Mouse (Mus musculus) MEL (cell line): ENCODE measurements around the gene Morc4. TPM values are rescaled to one million over a fixed set of nuclear protein-coding genes. Genes with fewer than 3 reads are reported as not detected.

Experiments
- DNase-seq: peaks from one replicate; pipeline ENCODE4 v3.0.0; 2011; ENCODE audit warnings: low read depth, low spot score
- H3K27ac ChIP-seq: 2 replicates; pipeline ENCODE4 v1.5.1; 2012; ENCODE audit warnings: low read depth, mild to moderate bottlenecking, control low read depth, low read length, moderate library complexity; ENCODE audit not compliant: control insufficient read depth
- H3K27me3 ChIP-seq, 2 experiments: fragments of 150-350 bp in 1 of 2; sonication (generic) in 1 of 2; 2 replicates each; pipeline ENCODE4 v1.6.1; 2012; ENCODE audit warnings: low read length in 2 of 2, mild to moderate bottlenecking in 2 of 2, improper control_type of control experiment in 1 of 2, moderate library complexity in 1 of 2; ENCODE audit not compliant: insufficient read depth in 2 of 2, control insufficient read depth in 1 of 2
- H3K36me3 ChIP-seq, 2 experiments: 2 replicates each; pipeline ENCODE4 v1.6.1; 2012 to 2014; ENCODE audit warnings: low read length in 2 of 2, improper control_type of control experiment in 1 of 2, inconsistent platforms in 1 of 2, mild to moderate bottlenecking in 1 of 2; ENCODE audit not compliant: insufficient read depth in 2 of 2, control insufficient read depth in 1 of 2
- H3K4me1 ChIP-seq, 2 experiments: fragments of 150-350 bp in 1 of 2; sonication (generic) in 1 of 2; 2 replicates each; pipeline ENCODE4 v1.6.1; 2012; ENCODE audit warnings: low read length in 2 of 2, improper control_type of control experiment in 1 of 2, mild to moderate bottlenecking in 1 of 2; ENCODE audit not compliant: insufficient read depth in 2 of 2, control insufficient read depth in 1 of 2
- H3K4me3 ChIP-seq, 2 experiments: fragments of 150-350 bp in 1 of 2; sonication (generic) in 1 of 2; 2 replicates each; pipeline ENCODE4 v1.5.1; 2012; ENCODE audit warnings: low read depth in 2 of 2, low read length in 2 of 2, mild to moderate bottlenecking in 2 of 2, moderate library complexity in 2 of 2, control low read depth in 1 of 2, improper control_type of control experiment in 1 of 2; ENCODE audit not compliant: control insufficient read depth in 1 of 2, insufficient read depth in 1 of 2
- H3K79me2 ChIP-seq: 2 replicates; pipeline ENCODE4 v1.6.1; 2012; ENCODE audit warnings: mild to moderate bottlenecking, low read length, moderate library complexity; ENCODE audit not compliant: control insufficient read depth, poor library complexity, insufficient read depth
- H3K9ac ChIP-seq: 2 replicates; pipeline ENCODE4 v1.6.1; 2012; ENCODE audit warnings: low read depth, mild to moderate bottlenecking, control low read depth, low read length, moderate library complexity; ENCODE audit not compliant: control insufficient read depth, poor library complexity, severe bottlenecking
- H3K9me3 ChIP-seq: fragments of 150-350 bp; sonication (generic); replicated peaks from 2 replicates; pipeline ENCODE4 v1.6.1; 2012; ENCODE audit warnings: mild to moderate bottlenecking, low read length, improper control_type of control experiment, moderate library complexity; ENCODE audit not compliant: insufficient read depth
- BHLHE40 ChIP-seq: IDR thresholded peaks from 2 replicates; pipeline ENCODE4 v1.6.1; 2012; ENCODE audit warnings: low read depth, mild to moderate bottlenecking, inconsistent platforms, low read length, improper control_type of control experiment, borderline replicate concordance
- CHD1 ChIP-seq: IDR thresholded peaks from 2 replicates; pipeline ENCODE4 v1.6.1; 2012; ENCODE audit warnings: low read depth, mild to moderate bottlenecking, inconsistent platforms, low read length, improper control_type of control experiment
- CHD2 ChIP-seq: IDR thresholded peaks from 2 replicates; pipeline ENCODE4 v1.6.1; 2011; ENCODE audit warnings: low read length, improper control_type of control experiment
- CTCF ChIP-seq, 3 experiments: IDR thresholded peaks in 2 of 3; conservative IDR thresholded peaks in 1 of 3; 2 replicates each; pipeline ENCODE4 v1.5.1; 2011 to 2012; ENCODE audit warnings: low read length in 3 of 3, low read depth in 2 of 3, mild to moderate bottlenecking in 2 of 3, improper control_type of control experiment in 1 of 3, inconsistent platforms in 1 of 3, mixed read lengths in 1 of 3, moderate library complexity in 1 of 3; ENCODE audit not compliant: control insufficient read depth in 1 of 3, insufficient read depth in 1 of 3, poor library complexity in 1 of 3, severe bottlenecking in 1 of 3
- E2F4 ChIP-seq: IDR thresholded peaks from 2 replicates; pipeline ENCODE4 v1.6.1; 2011; ENCODE audit warnings: low read depth, low read length, improper control_type of control experiment, borderline replicate concordance
- ELF1 ChIP-seq: IDR thresholded peaks from 2 replicates; pipeline ENCODE4 v1.6.1; 2014; ENCODE audit warnings: low read depth, mild to moderate bottlenecking, inconsistent platforms, low read length, improper control_type of control experiment, moderate library complexity
- EP300 ChIP-seq, 2 experiments: IDR thresholded peaks; 2 replicates each; pipeline ENCODE4 v1.6.1; 2011; ENCODE audit warnings: improper control_type of control experiment in 2 of 2, low read length in 2 of 2, low read depth in 1 of 2, mild to moderate bottlenecking in 1 of 2
- ETS1 ChIP-seq: IDR thresholded peaks from 2 replicates; pipeline ENCODE4 v1.6.1; 2012; ENCODE audit warnings: low read depth, mild to moderate bottlenecking, inconsistent platforms, low read length, improper control_type of control experiment, moderate library complexity
- GABPA ChIP-seq: IDR thresholded peaks from 2 replicates; pipeline ENCODE4 v1.6.1; 2012; ENCODE audit warnings: low read depth, mild to moderate bottlenecking, inconsistent platforms, low read length, improper control_type of control experiment, moderate library complexity
- GATA1 ChIP-seq: IDR thresholded peaks from 2 replicates; pipeline ENCODE4 v1.6.1; 2011; ENCODE audit warnings: low read depth, low read length, improper control_type of control experiment
- HCFC1 ChIP-seq: IDR thresholded peaks from 2 replicates; pipeline ENCODE4 v1.6.1; 2012; ENCODE audit warnings: low read depth, mild to moderate bottlenecking, inconsistent platforms, low read length, improper control_type of control experiment, moderate library complexity
- JUND ChIP-seq: IDR thresholded peaks from 2 replicates; pipeline ENCODE4 v1.6.1; 2011; ENCODE audit warnings: low read depth, mild to moderate bottlenecking, improper control_type of control experiment, low read length
- KAT2A ChIP-seq: conservative IDR thresholded peaks from 2 replicates; pipeline ENCODE4 v1.6.1; 2012; ENCODE audit warnings: low read depth, low read length, improper control_type of control experiment, inconsistent platforms
- MAFK ChIP-seq: IDR thresholded peaks from 2 replicates; pipeline ENCODE4 v1.6.1; 2011; ENCODE audit warnings: low read depth, mild to moderate bottlenecking, low read length, improper control_type of control experiment, borderline replicate concordance
- MAX ChIP-seq: IDR thresholded peaks from 2 replicates; pipeline ENCODE4 v1.6.1; 2011; ENCODE audit warnings: low read length, improper control_type of control experiment
- MAZ ChIP-seq: IDR thresholded peaks from 2 replicates; pipeline ENCODE4 v1.6.1; 2012; ENCODE audit warnings: low read depth, mild to moderate bottlenecking, inconsistent platforms, low read length, improper control_type of control experiment
- MEF2A ChIP-seq: IDR thresholded peaks from 2 replicates; pipeline ENCODE4 v1.6.1; 2014; ENCODE audit warnings: low read depth, mild to moderate bottlenecking, inconsistent platforms, low read length, improper control_type of control experiment; ENCODE audit not compliant: poor library complexity, insufficient replicate concordance, severe bottlenecking; ENCODE audit errors: extremely low read depth
- MXI1 ChIP-seq: IDR thresholded peaks from 2 replicates; pipeline ENCODE4 v1.6.1; 2011; ENCODE audit warnings: mild to moderate bottlenecking, low read depth, low read length, improper control_type of control experiment
- MYB ChIP-seq: IDR thresholded peaks from 2 replicates; pipeline ENCODE4 v1.6.1; 2011; ENCODE audit warnings: mild to moderate bottlenecking, low read depth, low read length, improper control_type of control experiment
- MYC ChIP-seq: IDR thresholded peaks from 2 replicates; pipeline ENCODE4 v1.6.1; 2011; ENCODE audit warnings: low read depth, mild to moderate bottlenecking, low read length, improper control_type of control experiment, moderate library complexity
- NRF1 ChIP-seq: IDR thresholded peaks from 2 replicates; pipeline ENCODE4 v1.6.1; 2014; ENCODE audit warnings: low read depth, mild to moderate bottlenecking, inconsistent platforms, low read length, improper control_type of control experiment, moderate library complexity; ENCODE audit not compliant: poor library complexity, insufficient read depth, severe bottlenecking
- POLR2A ChIP-seq, 2 experiments: IDR thresholded peaks; 2 replicates each; pipeline ENCODE4 v1.6.1; 2011 to 2012; ENCODE audit warnings: low read length in 2 of 2, mild to moderate bottlenecking in 2 of 2, control low read depth in 1 of 2, improper control_type of control experiment in 1 of 2, low read depth in 1 of 2, moderate library complexity in 1 of 2; ENCODE audit not compliant: control insufficient read depth in 1 of 2, insufficient read depth in 1 of 2, poor library complexity in 1 of 2
- POLR2AphosphoS2 ChIP-seq: IDR thresholded peaks from 2 replicates; pipeline ENCODE4 v1.6.1; 2011; ENCODE audit warnings: low read length, improper control_type of control experiment
- POLR2AphosphoS5 ChIP-seq: IDR thresholded peaks from 2 replicates; pipeline ENCODE4 v1.6.1; 2012; ENCODE audit warnings: low read depth, borderline replicate concordance, mild to moderate bottlenecking, inconsistent platforms, low read length, moderate library complexity, mixed read lengths
- RAD21 ChIP-seq: IDR thresholded peaks from 2 replicates; pipeline ENCODE4 v1.6.1; 2011; ENCODE audit warnings: mild to moderate bottlenecking, low read depth, low read length, improper control_type of control experiment
- RCOR1 ChIP-seq: IDR thresholded peaks from 2 replicates; pipeline ENCODE4 v1.6.1; 2012; ENCODE audit warnings: low read depth, mild to moderate bottlenecking, inconsistent platforms, low read length, improper control_type of control experiment
- SIN3A ChIP-seq: IDR thresholded peaks from 2 replicates; pipeline ENCODE4 v1.6.1; 2012; ENCODE audit warnings: low read length, improper control_type of control experiment, inconsistent platforms
- SMC3 ChIP-seq: IDR thresholded peaks from 2 replicates; pipeline ENCODE4 v1.6.1; 2011; ENCODE audit warnings: low read depth, low read length, improper control_type of control experiment
- TAL1 ChIP-seq: IDR thresholded peaks from 2 replicates; pipeline ENCODE4 v1.6.1; 2012; ENCODE audit warnings: mild to moderate bottlenecking, inconsistent platforms, low read length, moderate library complexity, mixed read lengths
- TBP ChIP-seq: IDR thresholded peaks from 2 replicates; pipeline ENCODE4 v1.8.0; 2011; ENCODE audit warnings: low read depth, low read length, improper control_type of control experiment
- TCF12 ChIP-seq: IDR thresholded peaks from 2 replicates; pipeline ENCODE4 v1.6.1; 2014; ENCODE audit warnings: low read depth, mild to moderate bottlenecking, inconsistent platforms, low read length, improper control_type of control experiment, moderate library complexity
- UBTF ChIP-seq: IDR thresholded peaks from 2 replicates; pipeline ENCODE4 v1.6.1; 2012; ENCODE audit warnings: low read depth, mild to moderate bottlenecking, inconsistent platforms, low read length, improper control_type of control experiment, moderate library complexity, borderline replicate concordance; ENCODE audit not compliant: insufficient read depth
- USF1 ChIP-seq: IDR thresholded peaks from 2 replicates; pipeline ENCODE4 v1.6.1; 2014; ENCODE audit warnings: low read depth, mild to moderate bottlenecking, inconsistent platforms, low read length, improper control_type of control experiment, moderate library complexity
- USF2 ChIP-seq, 2 experiments: IDR thresholded peaks; 2 replicates each; pipeline ENCODE4 v1.6.1; 2011 to 2012; ENCODE audit warnings: improper control_type of control experiment in 2 of 2, low read length in 2 of 2, borderline replicate concordance in 1 of 2, inconsistent platforms in 1 of 2, low read depth in 1 of 2, mild to moderate bottlenecking in 1 of 2; ENCODE audit not compliant: insufficient read depth in 1 of 2
- ZC3H11A ChIP-seq: IDR thresholded peaks from 2 replicates; pipeline ENCODE4 v1.6.1; 2012; ENCODE audit warnings: low read depth, mild to moderate bottlenecking, inconsistent platforms, low read length, improper control_type of control experiment
- ZNF384 ChIP-seq: IDR thresholded peaks from 2 replicates; pipeline ENCODE4 v1.6.1; 2012; ENCODE audit warnings: low read depth, mild to moderate bottlenecking, inconsistent platforms, low read length, improper control_type of control experiment
- polyA plus RNA-seq, 2 experiments: library from polyadenylated mRNA; stranded (reverse) in 1 of 2; unstranded in 1 of 2; fragments of >175 nt in 1 of 2; fragments of >200 nt in 1 of 2; gene quantifications; 2 replicates each; pipeline versions ENCODE4 v1.2.1 to v1.2.4; 2012; ENCODE audit warnings: low replicate concordance in 2 of 2, low read depth in 1 of 2; ENCODE audit not compliant: insufficient read length in 2 of 2, insufficient read depth in 1 of 2, missing spikeins in 1 of 2
- total RNA-seq: library from RNA; depleted of rRNA; stranded (reverse); fragments of 300-350 nt; gene quantifications from 2 replicates; pipeline ENCODE4 v1.2.3, GENCODE M21; 2012

Gene Morc4
- total and polyA plus RNA-seq, 3 experiments, result 4.2 to 221 (median 20.4) TPM

DNA sequence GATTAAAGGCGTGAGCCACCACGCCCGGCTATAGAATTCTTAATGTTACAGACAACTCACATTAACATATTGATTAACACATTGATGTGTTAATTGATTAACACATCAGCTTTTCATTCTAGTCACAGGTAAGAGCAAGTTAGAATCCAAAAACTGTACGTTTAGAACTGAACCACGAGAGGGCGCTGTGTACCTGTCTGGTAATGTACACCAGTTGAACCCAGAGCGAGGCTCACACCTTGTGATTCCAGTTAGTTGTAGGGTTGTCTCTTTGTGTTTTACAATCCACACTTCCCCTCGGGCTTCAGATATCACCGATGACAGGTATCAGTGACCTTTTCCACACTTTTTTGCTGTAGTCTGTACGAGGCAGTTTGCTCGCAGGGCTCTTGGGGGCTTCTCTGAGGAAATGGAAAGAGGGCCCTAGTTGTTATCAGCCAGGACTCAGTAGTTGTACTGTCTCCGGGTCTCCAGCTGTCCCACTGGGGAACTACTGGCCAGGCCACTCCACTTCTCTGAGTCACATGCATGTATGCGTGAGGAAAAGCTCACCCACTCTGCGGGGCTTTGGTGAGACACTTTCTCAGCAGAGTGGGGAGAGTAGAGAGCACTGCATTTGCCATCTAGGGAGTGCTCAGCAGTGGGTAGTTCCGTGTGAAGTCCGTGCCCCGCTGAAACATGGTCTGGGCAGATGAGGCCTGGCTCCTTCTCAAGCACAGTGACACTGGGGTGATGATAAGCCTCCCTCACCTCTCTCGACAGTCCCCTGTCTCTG, 97.0 kb downstream of the Morc4 start:
- H3K4me1 ChIP-seq, result peaks cover 0 to 3% of the 10 kb centered on the region in 2 experiments; a peak in 1 of 4 replicates
- H3K9me3 ChIP-seq, result no peaks in the 10 kb centered on the region
- H3K4me3 ChIP-seq, result peak overlapping the region; percentile 61 to 65
- peak; percentile 90 for DNase-seq
- peaks cover 0 to 2% of the 10 kb centered on the region in 2 experiments; a peak in 1 of 4 replicates for H3K36me3 ChIP-seq
- no peaks in the 10 kb centered on the region; the same call in 1 of the 2 replicates for H3K79me2 ChIP-seq
- no peaks in the 10 kb centered on the region for H3K27me3 ChIP-seq
- H3K27ac ChIP-seq, result peak overlapping the region; percentile 8; the same call in 1 of the 2 replicates
- peak overlapping the region; percentile 59 for H3K9ac ChIP-seq
- no peak for TF ChIP-seq JUND
- no peak for TF ChIP-seq POLR2A (IDR thresholded peaks at IDR 0.05; ENCODE audit: control insufficient read depth in 1 of 2, insufficient read depth in 1 of 2, low read depth in 1 of 2, low read length in 2 of 2, poor library complexity in 1 of 2)
- 0 out of 2 replicates have a peak, but pooled peaks have one; percentile 12 for TF ChIP-seq GATA1
- no peak for TF ChIP-seq MAZ
- peak; percentile 74 to 99 (median 86) for TF ChIP-seq CTCF (IDR thresholded peaks at IDR 0.05 in 2 of 3, conservative IDR thresholded peaks at IDR 0.05 in 1 of 3; ENCODE audit: control insufficient read depth in 1 of 3, insufficient read depth in 1 of 3, low read depth in 2 of 3, low read length in 3 of 3, poor library complexity in 1 of 3, severe bottlenecking in 1 of 3)
- TF ChIP-seq BHLHE40, result 0 out of 2 replicates have a peak, but pooled peaks have one; percentile 18
- TF ChIP-seq TBP, result no peak; the same call in 1 of the 2 replicates
- peak; percentile 63 for TF ChIP-seq SIN3A
- no peak for TF ChIP-seq E2F4
- no peak for TF ChIP-seq TAL1
- no peak for TF ChIP-seq EP300 (IDR thresholded peaks at IDR 0.05; ENCODE audit: low read depth in 1 of 2, low read length in 2 of 2)
- TF ChIP-seq ELF1, result no peak
- peak; percentile 99 for TF ChIP-seq RAD21
- no peak for TF ChIP-seq POLR2AphosphoS5
- no peak for TF ChIP-seq ETS1
- TF ChIP-seq ZNF384, result no peak
- TF ChIP-seq MAFK, result no peak
- TF ChIP-seq USF1, result no peak
- TF ChIP-seq SMC3, result peak; percentile 99
- no peak for TF ChIP-seq HCFC1
- TF ChIP-seq CHD1, result no peak
- no peak for TF ChIP-seq NRF1
- TF ChIP-seq UBTF, result no peak
- no peak for TF ChIP-seq TCF12
- no peak for TF ChIP-seq POLR2AphosphoS2
- no peak for TF ChIP-seq GABPA
- TF ChIP-seq CHD2, result no peak
- TF ChIP-seq KAT2A, result no peak
- TF ChIP-seq ZC3H11A, result peak; percentile 99
- TF ChIP-seq MXI1, result no peak
- no peak for TF ChIP-seq MEF2A
- TF ChIP-seq MAX, result no peak
- no peak for TF ChIP-seq MYB
- TF ChIP-seq USF2 (IDR thresholded peaks at IDR 0.05; ENCODE audit: borderline replicate concordance in 1 of 2, insufficient read depth in 1 of 2, low read depth in 1 of 2, low read length in 2 of 2), result no peak
- TF ChIP-seq MYC, result 0 out of 2 replicates have a peak, but pooled peaks have one; percentile 26
- no peak for TF ChIP-seq RCOR1
